Mouse (Mus musculus) hindbrain, embryonic 15.5 days (tissue): ENCODE data around the gene Jun. TPM values are rescaled to one million over a fixed set of nuclear protein-coding genes. Genes with fewer than 3 reads are reported as not detected.

Source experiments
- ATAC-seq: fragments of 200-750 bp; cut with Nextera tagmentation; 2 replicates; pipeline ENCODE4 v1.8.0; 2017; ENCODE audit warnings: low read depth, moderate number of reproducible peaks, moderate TSS enrichment; ENCODE audit not compliant: low FRiP score
- H3K27ac ChIP-seq: fragments of 300-500 bp; sonication (generic); replicated peaks from 2 replicates; pipeline ENCODE4 v1.5.1; 2015; ENCODE audit warnings: mild to moderate bottlenecking, inconsistent platforms
- H3K27me3 ChIP-seq: fragments of 300-500 bp; sonication (generic); 2 replicates; pipeline ENCODE4 v1.6.1; 2015; ENCODE audit warnings: control low read depth, inconsistent platforms
- H3K36me3 ChIP-seq: fragments of 300-500 bp; sonication (generic); 2 replicates; pipeline ENCODE4 v1.6.1; 2015; ENCODE audit warnings: control low read depth, inconsistent platforms
- H3K4me1 ChIP-seq: fragments of 300-500 bp; sonication (generic); replicated peaks from 2 replicates; pipeline ENCODE4 v1.6.1; 2015; ENCODE audit warnings: control low read depth, inconsistent platforms
- H3K4me2 ChIP-seq: fragments of 300-500 bp; sonication (generic); 2 replicates; pipeline ENCODE4 v1.6.1; 2015; ENCODE audit warnings: moderate library complexity, mild to moderate bottlenecking, inconsistent platforms
- H3K4me3 ChIP-seq: fragments of 300-500 bp; sonication (generic); 2 replicates; pipeline ENCODE4 v1.5.1; 2015; ENCODE audit warnings: mild to moderate bottlenecking, inconsistent platforms
- H3K9ac ChIP-seq: fragments of 300-500 bp; sonication (generic); 2 replicates; pipeline ENCODE4 v1.6.1; 2015; ENCODE audit warnings: inconsistent platforms
- H3K9me3 ChIP-seq: fragments of 300-500 bp; sonication (generic); 2 replicates; pipeline ENCODE4 v1.6.1; 2016; ENCODE audit warnings: control low read depth, inconsistent platforms
- WGBS: fragments of 180-500 bp; shearing (Covaris S2); methylation state at CpG from one replicate; pipeline ENCODE4 v1.1.7; 2015; 5-methylcytosine and 5-hydroxymethylcytosine counted together
- polyA plus RNA-seq: library from polyadenylated mRNA; unstranded; fragments of >200 nt; fragmentation: Nextera tagmentation; extraction: Ambion mirVana; gene quantifications from 2 replicates; pipeline ENCODE4 v1.2.1, GENCODE M21; 2015

Jun gene
- polyA plus RNA-seq, 1 experiment from 2014 or later = 62.3 TPM

GRCm38 (mm10) chr4:95020201-95020600, 31.8 kb downstream of the Jun start:
- Histone ChIP-seq H3K4me3 (no peak overlapping the region), H3K27me3 (no peaks in the 10 kb centered on the region), H3K4me1 (no peaks in the 10 kb centered on the region), H3K9me3 (no peaks in the 10 kb centered on the region), H3K9ac (no peak overlapping the region), H3K36me3 (no peaks in the 10 kb centered on the region), H3K27ac (no peak overlapping the region), H3K4me2 (no peak overlapping the region)
- no peak for ATAC-seq
- 96% methylated on average over 2 of the region's 2 CpGs for WGBS

GRCm38 (mm10) chr4:95018221-95018620, 33.8 kb downstream of the Jun start:
- H3K36me3 ChIP-seq = no peaks in the 10 kb centered on the region
- H3K4me2 ChIP-seq = no peak overlapping the region
- 0 out of 2 replicates have a peak, but pooled peaks have one; percentile 15 for ATAC-seq
- WGBS = 26% methylated on average over 7 of the region's 7 CpGs
- H3K27ac ChIP-seq = no peak overlapping the region
- H3K9me3 ChIP-seq = no peaks in the 10 kb centered on the region
- no peaks in the 10 kb centered on the region for H3K4me1 ChIP-seq
- H3K27me3 ChIP-seq = no peaks in the 10 kb centered on the region
- H3K9ac ChIP-seq = no peak overlapping the region
- H3K4me3 ChIP-seq = no peak overlapping the region

- no peak overlapping the region for H3K4me3 ChIP-seq
- no peak overlapping the region for H3K9ac ChIP-seq
- no peak for ATAC-seq
- WGBS = 80% methylated on average over 1 of the region's 1 CpGs
- no peak overlapping the region for H3K27ac ChIP-seq
- H3K4me1 ChIP-seq = no peaks in the 10 kb centered on the region; the same call in 1 of the 2 replicates
- no peaks in the 10 kb centered on the region for H3K27me3 ChIP-seq
- no peaks in the 10 kb centered on the region for H3K36me3 ChIP-seq
- H3K9me3 ChIP-seq = no peaks in the 10 kb centered on the region
- H3K4me2 ChIP-seq = no peak overlapping the region
Observed at GRCm38 (mm10) chr4:95012706-95013105, 39.3 kb downstream of the Jun start.

GRCm38 (mm10) chr4:95012256-95012655, 39.8 kb downstream of the Jun start:
- no peaks in the 10 kb centered on the region for H3K36me3 ChIP-seq
- no peaks in the 10 kb centered on the region; the same call in 1 of the 2 replicates for H3K4me1 ChIP-seq
- no peak for ATAC-seq
- no peak overlapping the region for H3K27ac ChIP-seq
- no peak overlapping the region for H3K4me2 ChIP-seq
- H3K4me3 ChIP-seq = no peak overlapping the region
- no peaks in the 10 kb centered on the region for H3K27me3 ChIP-seq
- H3K9ac ChIP-seq = no peak overlapping the region
- no peaks in the 10 kb centered on the region for H3K9me3 ChIP-seq

GRCm38 (mm10) chr4:95008175-95009057, 43.6 kb downstream of the Jun start:
- Histone ChIP-seq H3K27me3 (no peaks in the 10 kb centered on the region), H3K4me3 (no peak overlapping the region), H3K9me3 (no peaks in the 10 kb centered on the region), H3K4me1 (no peaks in the 10 kb centered on the region; the same call in 1 of the 2 replicates), H3K4me2 (peak overlapping the region; percentile 39), H3K9ac (no peak overlapping the region), H3K36me3 (no peaks in the 10 kb centered on the region), H3K27ac (no peak overlapping the region)
- WGBS = 45% methylated on average over 13 of the region's 13 CpGs
- peak; percentile 86 for ATAC-seq

- Histone ChIP-seq H3K27ac (no peak overlapping the region), H3K27me3 (no peaks in the 10 kb centered on the region), H3K4me3 (no peak overlapping the region), H3K4me1 (no peaks in the 10 kb centered on the region; the same call in 1 of the 2 replicates), H3K9me3 (no peaks in the 10 kb centered on the region), H3K4me2 (no peak overlapping the region), H3K9ac (no peak overlapping the region), H3K36me3 (no peaks in the 10 kb centered on the region)
- ATAC-seq = peak; percentile 45; the same call in 1 of the 2 replicates
- 58% methylated on average over 8 of the region's 8 CpGs for WGBS
Observed at GRCm38 (mm10) chr4:95007759-95008158, 44.3 kb downstream of the Jun start.

- Histone ChIP-seq H3K36me3 (no peaks in the 10 kb centered on the region), H3K9ac (no peak overlapping the region), H3K27ac (no peak overlapping the region), H3K9me3 (no peaks in the 10 kb centered on the region), H3K4me1 (no peaks in the 10 kb centered on the region; the same call in 1 of the 2 replicates), H3K4me2 (no peak overlapping the region), H3K4me3 (no peak overlapping the region), H3K27me3 (no peaks in the 10 kb centered on the region)
- ATAC-seq = no peak
- WGBS = 63% methylated on average over 6 of the region's 6 CpGs
Observed at GRCm38 (mm10) chr4:95005251-95005830, 46.7 kb downstream of the Jun start.

GRCm38 (mm10) chr4:95001043-95001775, 50.8 kb downstream of the Jun start:
- WGBS = 76% methylated on average over 6 of the region's 6 CpGs
- no peak overlapping the region for H3K4me2 ChIP-seq
- no peak for ATAC-seq

GRCm38 (mm10) chr4:95000147-95000546, 51.9 kb downstream of the Jun start:
- H3K9ac ChIP-seq = no peak overlapping the region
- H3K4me3 ChIP-seq = no peak overlapping the region
- no peaks in the 10 kb centered on the region for H3K9me3 ChIP-seq
- no peak overlapping the region for H3K4me2 ChIP-seq
- H3K4me1 ChIP-seq = no peaks in the 10 kb centered on the region
- 86% methylated on average over 1 of the region's 1 CpGs for WGBS
- no peaks in the 10 kb centered on the region for H3K36me3 ChIP-seq
- H3K27me3 ChIP-seq = no peaks in the 10 kb centered on the region
- no peak overlapping the region for H3K27ac ChIP-seq
- no peak for ATAC-seq

More at GRCm38 (mm10) chr4:95001043-95001775, 50.8 kb downstream of the Jun start:
- no peak overlapping the region for H3K27ac ChIP-seq
- no peaks in the 10 kb centered on the region for H3K36me3 ChIP-seq
- H3K9me3 ChIP-seq = no peaks in the 10 kb centered on the region
- no peak overlapping the region for H3K4me3 ChIP-seq
- no peak overlapping the region for H3K9ac ChIP-seq
- no peaks in the 10 kb centered on the region for H3K4me1 ChIP-seq
- no peaks in the 10 kb centered on the region for H3K27me3 ChIP-seq

GRCm38 (mm10) chr4:94999249-94999648, 52.8 kb downstream of the Jun start:
- Histone ChIP-seq H3K4me2 (no peak overlapping the region), H3K36me3 (no peaks in the 10 kb centered on the region), H3K9ac (no peak overlapping the region), H3K27ac (no peak overlapping the region), H3K4me3 (no peak overlapping the region), H3K27me3 (no peaks in the 10 kb centered on the region), H3K9me3 (no peaks in the 10 kb centered on the region), H3K4me1 (no peaks in the 10 kb centered on the region)
- 71% methylated on average over 3 of the region's 3 CpGs for WGBS
- ATAC-seq = no peak
